In the genomic region with DNA sequence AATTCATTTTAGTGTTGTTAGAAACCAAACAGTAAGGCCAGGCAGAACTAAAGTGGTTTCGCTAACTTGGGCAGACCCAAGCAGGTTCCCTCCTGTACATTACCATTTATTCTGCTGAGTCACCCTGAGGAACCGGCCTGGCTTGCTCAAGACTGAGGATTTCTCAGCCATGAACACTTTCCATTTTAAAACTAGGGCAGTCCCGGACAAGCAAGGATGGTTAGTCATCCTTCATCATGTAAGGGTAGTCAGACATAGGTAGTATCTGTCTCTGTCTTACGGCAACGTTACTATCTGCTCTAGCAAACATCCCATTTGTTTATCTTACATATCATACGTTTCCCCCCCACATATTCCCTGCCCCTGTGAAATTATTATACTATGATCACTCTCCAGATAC, we compare ENCODE assay signal across 29 mouse cellular contexts. TPM values are rescaled to one million over a fixed set of nuclear protein-coding genes. Genes with fewer than 3 reads are reported as not detected.
DNase-seq lines count a peak whose midpoint lies in the region; ATAC-seq lines count a peak whose summit lies in the region.
"Had no signal": no experiment of that assay in that cellular context is flagged by ENCODE, and none has a peak within 500 bp of the region (broad histone marks: within the 10 kb centered on the region; RNA-seq: fewer than 3 reads in every experiment).

No protein-coding gene starts in this region.

- H3K4me2 ChIP-seq in hindbrain, embryonic 12.5 days (replicated peaks), result no peak overlapping the region
- H3K4me2 ChIP-seq: forebrain, embryonic 12.5 days; limb, embryonic 12.5 days; liver, embryonic 13.5 days; lung, embryonic 15.5 days had no signal

- no peak overlapping the region for H3K27ac ChIP-seq in hindbrain, embryonic 12.5 days
- H3K27ac ChIP-seq: embryonic facial prominence, embryonic 10.5 days; forebrain, embryonic 12.5 days; limb, embryonic 12.5 days; liver, embryonic 13.5 days; lung, embryonic 15.5 days had no signal

- no peak overlapping the region for H3K4me3 ChIP-seq in hindbrain, embryonic 12.5 days
- H3K4me3 ChIP-seq: embryonic facial prominence, embryonic 10.5 days; forebrain, embryonic 12.5 days; limb, embryonic 12.5 days; liver, embryonic 13.5 days; lung, embryonic 15.5 days; megakaryocyte, embryonic 14.5 days had no signal

- 92% methylated on average over 6 of the region's 6 CpGs for WGBS in hindbrain, embryonic 12.5 days

- no peak overlapping the region for H3K9ac ChIP-seq in hindbrain, embryonic 12.5 days
- H3K9ac ChIP-seq: forebrain, embryonic 12.5 days; limb, embryonic 12.5 days; liver, embryonic 13.5 days; lung, embryonic 15.5 days had no signal

- H3K9me3 ChIP-seq in hindbrain, embryonic 12.5 days (replicated peaks), result no peaks in the 10 kb centered on the region
- H3K9me3 ChIP-seq: embryonic facial prominence, embryonic 10.5 days; forebrain, embryonic 12.5 days; limb, embryonic 12.5 days; liver, embryonic 13.5 days; lung, embryonic 15.5 days; megakaryocyte, embryonic 14.5 days had no signal

- no peak for DNase-seq in frontal cortex, postnatal 36 days (ENCODE audit: low spot score in 2 of 2)
- DNase-seq in 3T3-L1 (ENCODE audit: low read depth, low spot score) (peak; percentile 21), NIH3T3 (ENCODE audit: low read depth) (peak; percentile 68)
- no peak for DNase-seq in cerebellum, adult 9-10 months
- no peak for DNase-seq in kidney, postnatal 10 days
- DNase-seq: adrenal gland, postnatal 36 days; cerebellum, adult 2 months; gastrocnemius, postnatal 14 days; kidney, adult 9 months; kidney, postnatal 4 days; layer of hippocampus, adult 9-11 months; liver, embryonic 13.5 days; midbrain, embryonic 14.5 days; retina, postnatal 1 day; right cerebral cortex, postnatal 4 days; thymus, postnatal 25 days had no signal

- no peaks in the 10 kb centered on the region for H3K4me1 ChIP-seq in hindbrain, embryonic 12.5 days
- H3K4me1 ChIP-seq: embryonic facial prominence, embryonic 10.5 days; forebrain, embryonic 12.5 days; limb, embryonic 12.5 days; lung, embryonic 15.5 days had no signal

- ATAC-seq in frontal cortex, adult (ENCODE audit: low TSS enrichment), result peak; percentile 81
- ATAC-seq in megakaryocyte, adult 5-6 weeks (ENCODE audit: poor library complexity, severe bottlenecking), result peak; percentile 87
- ATAC-seq in hindbrain, embryonic 12.5 days (ENCODE audit: low FRiP score), result no peak

- no peaks in the 10 kb centered on the region for H3K36me3 ChIP-seq in hindbrain, embryonic 12.5 days
- H3K36me3 ChIP-seq: embryonic facial prominence, embryonic 10.5 days; forebrain, embryonic 12.5 days; limb, embryonic 12.5 days; lung, embryonic 15.5 days had no signal

- H3K27me3 ChIP-seq in hindbrain, embryonic 12.5 days, result no peaks in the 10 kb centered on the region
- H3K27me3 ChIP-seq: forebrain, embryonic 12.5 days; limb, embryonic 12.5 days; liver, embryonic 13.5 days; lung, embryonic 15.5 days; megakaryocyte, embryonic 14.5 days had no signal

RNA-seq across cellular contexts. Expression of gene Cd274, which starts 17.7 kb away (rescaled TPM):
- 4.1 and 5.6 TPM in 2 replicates for total RNA-seq in megakaryocyte, adult 5-6 weeks (2015)
- total RNA-seq in megakaryocyte, adult 5-6 weeks (2017), result 2.6 and 2.9 TPM in 2 replicates
- 0.44 and 0.50 TPM in 2 replicates for polyA plus RNA-seq in hindbrain, embryonic 12.5 days (2016; fragmentation: Nextera tagmentation; extraction: Ambion mirVana)

RNA-seq across cellular contexts. Expression of gene Plgrkt, which starts 17.8 kb away (rescaled TPM):
- 66.4 and 70.8 TPM in 2 replicates for total RNA-seq in megakaryocyte, adult 5-6 weeks (2015)
- total RNA-seq in megakaryocyte, adult 5-6 weeks (2017), result 50.8 and 57.1 TPM in 2 replicates
- 79.4 and 88.9 TPM in 2 replicates for polyA plus RNA-seq in hindbrain, embryonic 12.5 days (2016; fragmentation: Nextera tagmentation; extraction: Ambion mirVana)

RNA-seq across cellular contexts. Expression of gene Pdcd1lg2, which starts 25.7 kb away (rescaled TPM):
- 0.75 TPM in 1 of 2 replicates, not detected in the other for total RNA-seq in megakaryocyte, adult 5-6 weeks (2015)
- 0.44 and 1.8 TPM in 2 replicates for total RNA-seq in megakaryocyte, adult 5-6 weeks (2017)
- not detected in 2 replicates for polyA plus RNA-seq in hindbrain, embryonic 12.5 days (2016; fragmentation: Nextera tagmentation; extraction: Ambion mirVana)
- total RNA-seq: adrenal gland, postnatal 36 days; gastrocnemius, postnatal 14 days had no signal
- polyA plus RNA-seq: cerebellum, adult 2 months; embryonic facial prominence, embryonic 10.5 days; heart, postnatal 0 days; hindbrain, embryonic 11.5 days; intestine, embryonic 14.5 days; limb, embryonic 12.5 days; midbrain, embryonic 14.5 days had no signal

RNA-seq across cellular contexts. Expression of gene Rln1, which starts 50.5 kb away (rescaled TPM):
- not detected in 2 replicates for total RNA-seq in megakaryocyte, adult 5-6 weeks (2015)
- not detected in 2 replicates for total RNA-seq in megakaryocyte, adult 5-6 weeks (2017)
- polyA plus RNA-seq in hindbrain, embryonic 12.5 days (2016; fragmentation: Nextera tagmentation; extraction: Ambion mirVana), result 1.1 and 1.3 TPM in 2 replicates
- total RNA-seq: adrenal gland, postnatal 36 days; gastrocnemius, postnatal 14 days; heart, adult 8-10 months had no signal
- polyA plus RNA-seq: liver, embryonic 13.5 days; lung, embryonic 15.5 days; testis, adult 2 months had no signal

RNA-seq across cellular contexts. Expression of gene Insl6, which starts 59.8 kb away (rescaled TPM):
- total RNA-seq in megakaryocyte, adult 5-6 weeks (2015), result not detected in 2 replicates
- total RNA-seq in megakaryocyte, adult 5-6 weeks (2017), result 0.81 TPM in 1 of 2 replicates, not detected in the other
- polyA plus RNA-seq in hindbrain, embryonic 12.5 days (2016; fragmentation: Nextera tagmentation; extraction: Ambion mirVana), result 5.3 and 6.8 TPM in 2 replicates

Comparison
In these comparisons a context has a peak if more than half of its experiments do, and no peak if none do; other contexts are left out.
1. DNase-seq: peak in 3T3-L1 (single experiment) and NIH3T3 (single experiment); none in frontal cortex, postnatal 36 days (0 of 2), cerebellum, adult 9-10 months (single experiment) and kidney, postnatal 10 days (single experiment).